Mouse (Mus musculus): Measurements from ENCODE around the gene Ncam1.

Ncam1 gene

DNA sequence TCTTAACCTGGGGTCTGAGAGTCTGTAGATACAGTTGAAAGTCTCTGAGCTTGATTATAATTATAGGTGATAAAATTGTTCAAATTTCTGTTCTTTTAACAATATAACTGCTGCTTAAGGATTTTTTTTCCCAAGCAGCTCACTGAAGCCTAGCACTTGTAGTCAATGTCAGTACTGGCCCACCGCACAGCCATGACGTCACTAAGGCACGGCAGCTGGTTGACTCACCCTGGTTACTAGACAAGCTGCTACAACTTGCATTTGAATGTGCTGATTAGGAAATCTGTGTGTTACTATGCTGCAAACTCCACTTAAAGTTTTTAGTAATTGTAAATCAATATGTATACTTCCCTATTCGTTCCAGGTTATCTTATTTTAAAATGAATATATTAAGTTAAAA is 308.1 kb downstream of the Ncam1 start:
- DNase-seq = no peak

GRCm38 (mm10) chr9:49488912-49489895 is 309.5 kb downstream of the Ncam1 start:
- DNase-seq = peak; percentile 82

- DNase-seq = no peak
Observed at GRCm38 (mm10) chr9:49488258-49488657, 310.5 kb downstream of the Ncam1 start.

DNA sequence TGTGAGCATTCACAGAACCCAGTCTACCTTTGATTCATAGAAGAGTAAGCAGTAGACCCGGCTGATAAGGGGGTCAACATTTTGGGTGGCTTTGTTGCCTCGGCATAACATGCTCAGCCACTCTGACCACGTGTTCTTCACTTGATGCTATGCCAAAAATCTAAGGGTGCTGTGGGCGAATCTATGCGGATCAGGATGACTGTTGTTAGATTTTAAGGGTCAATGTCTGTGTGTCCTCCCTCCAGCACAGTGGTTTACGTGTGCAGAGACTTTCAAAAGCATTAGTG is 311.1 kb downstream of the Ncam1 start:
- DNase-seq = no peak

DNA sequence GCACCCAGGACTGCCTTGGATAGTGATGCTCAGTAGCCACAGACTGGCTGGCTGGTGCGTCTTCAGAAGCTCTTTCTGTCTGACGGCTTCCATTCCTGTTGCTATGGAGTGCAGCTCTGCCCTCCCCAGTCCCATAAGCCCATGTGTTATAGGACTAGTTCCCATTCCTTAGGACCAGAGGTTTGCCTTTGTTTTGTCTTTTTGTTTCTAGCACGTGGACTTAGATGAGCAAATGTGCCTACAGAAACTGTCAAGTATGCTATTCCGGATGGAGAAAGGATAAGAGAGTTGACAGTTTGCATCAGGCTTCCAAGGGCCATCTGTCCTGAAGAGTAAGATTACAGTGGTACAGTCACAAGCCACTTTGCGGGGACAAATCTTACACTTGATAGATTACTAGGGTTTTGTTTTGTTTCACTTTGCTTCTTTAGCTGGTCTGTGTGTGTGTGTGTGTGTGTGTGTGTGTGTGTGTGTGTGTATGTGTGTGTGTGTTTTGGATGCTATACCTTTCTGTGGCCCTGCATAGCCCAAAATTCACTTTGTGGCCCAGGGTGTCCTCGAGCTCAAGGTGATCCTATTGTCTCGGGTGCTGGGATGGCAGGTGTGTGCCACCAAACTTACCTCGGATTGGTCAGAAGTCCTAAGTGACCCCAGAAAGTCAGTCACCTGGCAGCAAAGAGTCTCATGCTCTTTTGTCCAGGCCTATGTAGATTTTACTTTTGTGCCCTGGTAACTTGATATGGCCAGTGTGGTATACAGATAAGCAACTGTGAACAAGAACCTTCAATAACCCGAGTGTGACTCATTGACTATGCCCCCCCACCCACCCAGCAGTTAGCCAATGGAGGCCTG is 311.7 kb downstream of the Ncam1 start:
- no peak for DNase-seq

DNA sequence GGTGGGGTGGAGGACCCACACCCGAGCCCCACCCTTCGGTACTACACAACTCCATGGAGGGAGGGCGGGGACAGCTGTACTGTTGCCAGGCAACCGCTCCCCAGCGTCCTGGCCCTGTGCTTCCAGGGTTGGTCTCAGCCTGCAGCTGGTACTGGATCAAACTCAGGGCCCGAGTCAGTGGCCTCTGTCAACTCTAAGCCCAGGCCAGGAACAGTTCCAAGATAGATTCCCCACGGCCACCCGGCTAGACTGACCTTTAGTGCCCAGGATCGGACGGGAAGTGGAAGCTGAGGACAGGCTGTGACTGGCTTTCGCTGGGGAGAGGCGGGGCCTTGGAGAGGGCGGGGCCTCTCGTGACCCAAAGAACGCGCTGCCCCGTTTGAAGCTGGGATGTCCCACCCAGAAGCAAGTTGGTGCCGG is 312.8 kb downstream of the Ncam1 start, which contains the start of gene Ttc12:
Gene Ttc12, minus strand, starts transcription at position 334 of the 420 bp plus-strand sequence.
- DNase-seq = peak; percentile 90

DNA sequence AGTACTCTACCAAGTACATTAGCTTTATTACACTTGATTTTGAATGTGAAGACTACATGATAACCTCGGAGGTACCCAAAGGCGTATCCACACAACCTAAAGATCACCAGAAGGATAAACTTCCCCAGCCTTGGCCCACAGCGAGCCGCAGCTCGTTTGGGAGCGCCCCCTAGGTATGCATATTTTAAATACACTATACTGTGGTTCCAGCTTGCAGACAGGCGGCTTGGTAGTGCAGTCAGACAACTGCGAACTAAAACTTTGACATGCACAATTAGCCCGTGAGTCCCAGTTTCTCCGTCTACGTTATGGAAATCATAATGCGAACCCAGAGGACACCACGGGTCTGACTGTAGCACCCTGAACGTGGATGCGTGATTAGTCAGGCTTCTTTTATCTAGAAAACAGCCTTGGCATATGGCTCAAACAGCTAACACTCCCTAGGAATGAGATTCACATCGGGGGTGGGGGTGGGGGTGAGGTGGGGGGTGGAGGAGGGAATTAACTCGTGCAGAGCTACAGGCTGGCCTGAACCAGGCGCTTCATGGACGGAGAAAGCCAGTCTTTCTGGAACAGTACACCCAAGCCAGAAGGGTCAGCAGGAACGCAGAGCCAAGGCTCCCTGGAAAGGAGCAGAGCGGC is 313.4 kb downstream of the Ncam1 start:
- DNase-seq = peak; percentile 74

- DNase-seq = peak; percentile 65
Observed at GRCm38 (mm10) chr9:49483316-49483715, 315.4 kb downstream of the Ncam1 start.

DNA sequence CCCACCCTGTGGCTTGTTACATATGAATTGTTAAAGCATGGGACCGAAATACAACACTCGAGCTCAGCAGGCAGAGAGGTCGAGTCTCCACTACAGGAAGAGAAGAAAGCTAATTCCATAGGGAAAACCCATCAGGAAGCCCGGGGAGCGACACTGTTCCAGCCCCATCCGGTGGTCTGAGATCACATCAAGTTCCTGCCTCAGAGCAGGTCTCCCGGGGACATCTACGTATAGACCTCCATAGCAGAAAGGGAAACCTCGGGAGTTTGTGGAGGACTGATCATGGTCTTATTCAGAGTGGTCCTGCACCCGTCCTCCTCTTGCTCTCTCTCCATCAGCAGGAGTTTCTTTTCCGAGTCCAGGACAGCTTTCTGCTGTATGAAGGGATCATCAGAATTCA is 326.6 kb downstream of the Ncam1 start:
- no peak for DNase-seq

DNA sequence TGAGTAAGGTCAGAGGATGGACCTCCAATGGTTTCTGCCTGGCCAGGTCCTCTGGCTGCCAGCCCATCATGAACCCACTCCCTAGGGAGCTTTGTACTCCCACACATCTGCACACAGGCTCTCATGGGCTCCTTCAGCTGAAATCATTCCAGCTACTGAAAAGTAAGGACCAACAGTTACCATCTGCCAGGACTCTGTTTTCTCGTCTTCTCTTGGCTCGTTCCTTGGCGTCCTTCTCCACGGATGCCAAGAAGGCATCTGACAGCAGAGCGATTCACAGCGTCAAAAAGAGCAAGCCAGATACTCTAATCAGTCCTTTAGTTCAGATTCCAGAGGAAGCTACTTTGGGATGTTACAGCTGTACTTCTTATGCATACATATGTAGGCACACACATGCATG is 327.8 kb downstream of the Ncam1 start:
- DNase-seq = no peak

GRCm38 (mm10) chr9:49470006-49470405 is 328.7 kb downstream of the Ncam1 start:
- DNase-seq = no peak

GRCm38 (mm10) chr9:49456136-49456535 is 342.6 kb downstream of the Ncam1 start:
- DNase-seq = no peak

GRCm38 (mm10) chr9:49452396-49452795 is 346.3 kb downstream of the Ncam1 start:
- DNase-seq = no peak

Measured in retina, postnatal 1 day (tissue).